Mouse (Mus musculus): ENCODE measurements at regions not wholly inside any gene's neighbourhood (a gene's known extent, or its start where the extent isn't known, plus 50 kb on each side); places are given as distances from the start of the nearest gene placed in this dataset.
"Not testable (repeated sequence)": the region's sequence is repeated elsewhere in the genome, so short reads cannot be mapped to it uniquely, and the experiment has no call there.

- no peak for DNase-seq (ENCODE audit: low read depth)
Measured at GRCm38 (mm10) chr7:111174393-111175124, 91.7 kb upstream of the Eif4g2 start.

GRCm38 (mm10) chr7:111172061-111172460 lies 89.2 kb upstream of the Eif4g2 start:
- no peak for DNase-seq (ENCODE audit: low read depth)

GRCm38 (mm10) chr7:111168546-111169233 lies 85.9 kb upstream of the Eif4g2 start:
- not testable (repeated sequence) for DNase-seq (ENCODE audit: low read depth)

GRCm38 (mm10) chr7:111164994-111165393 lies 82.2 kb upstream of the Eif4g2 start:
- no peak for DNase-seq (ENCODE audit: low read depth)

GRCm38 (mm10) chr7:111164276-111164675 lies 81.4 kb upstream of the Eif4g2 start:
- DNase-seq (ENCODE audit: low read depth): no peak

- no peak for DNase-seq (ENCODE audit: low read depth)
Measured at GRCm38 (mm10) chr7:111163861-111164260, 81.0 kb upstream of the Eif4g2 start.

GRCm38 (mm10) chr7:111163321-111163720 lies 80.5 kb upstream of the Eif4g2 start:
- DNase-seq (ENCODE audit: low read depth): no peak

- DNase-seq (ENCODE audit: low read depth): no peak
Measured at GRCm38 (mm10) chr7:111158791-111159286, 76.0 kb upstream of the Eif4g2 start.

GRCm38 (mm10) chr7:111157754-111158325 lies 75.0 kb upstream of the Eif4g2 start:
- DNase-seq (ENCODE audit: low read depth): no peak

- DNase-seq (ENCODE audit: low read depth): no peak
Measured at GRCm38 (mm10) chr7:111157287-111157686, 74.5 kb upstream of the Eif4g2 start.

GRCm38 (mm10) chr7:111156472-111157231 lies 73.8 kb upstream of the Eif4g2 start:
- no peak for DNase-seq (ENCODE audit: low read depth)

GRCm38 (mm10) chr7:111155995-111156394 lies 73.2 kb upstream of the Eif4g2 start:
- no peak for DNase-seq (ENCODE audit: low read depth)

GRCm38 (mm10) chr7:111154217-111154616 lies 71.4 kb upstream of the Eif4g2 start:
- DNase-seq (ENCODE audit: low read depth): no peak

- DNase-seq (ENCODE audit: low read depth): no peak
Measured at GRCm38 (mm10) chr7:111150540-111150939, 67.7 kb upstream of the Eif4g2 start.

GRCm38 (mm10) chr7:111150115-111150514 lies 67.3 kb upstream of the Eif4g2 start:
- DNase-seq (ENCODE audit: low read depth): no peak

GRCm38 (mm10) chr7:111147593-111147992 lies 64.8 kb upstream of the Eif4g2 start:
- no peak for DNase-seq (ENCODE audit: low read depth)

GRCm38 (mm10) chr7:111146670-111147069 lies 63.8 kb upstream of the Eif4g2 start:
- no peak for DNase-seq (ENCODE audit: low read depth)

- no peak for DNase-seq (ENCODE audit: low read depth)
Measured at GRCm38 (mm10) chr7:111144216-111144615, 61.4 kb upstream of the Eif4g2 start.

- no peak for DNase-seq (ENCODE audit: low read depth)
Measured at GRCm38 (mm10) chr7:111141285-111141965, 58.6 kb upstream of the Eif4g2 start.

- no peak for DNase-seq (ENCODE audit: low read depth)
Measured at GRCm38 (mm10) chr7:111138038-111138437, 55.2 kb upstream of the Eif4g2 start.

- no peak for DNase-seq (ENCODE audit: low read depth)
Measured at GRCm38 (mm10) chr7:111136066-111136639, 53.3 kb upstream of the Eif4g2 start.

Measured in c-Kit-positive CD71-negative TER-119-negative erythroid progenitor cells, embryonic 14.5 days (primary cell).